Mouse (Mus musculus): ENCODE data around the gene Pnkd.

DNA sequence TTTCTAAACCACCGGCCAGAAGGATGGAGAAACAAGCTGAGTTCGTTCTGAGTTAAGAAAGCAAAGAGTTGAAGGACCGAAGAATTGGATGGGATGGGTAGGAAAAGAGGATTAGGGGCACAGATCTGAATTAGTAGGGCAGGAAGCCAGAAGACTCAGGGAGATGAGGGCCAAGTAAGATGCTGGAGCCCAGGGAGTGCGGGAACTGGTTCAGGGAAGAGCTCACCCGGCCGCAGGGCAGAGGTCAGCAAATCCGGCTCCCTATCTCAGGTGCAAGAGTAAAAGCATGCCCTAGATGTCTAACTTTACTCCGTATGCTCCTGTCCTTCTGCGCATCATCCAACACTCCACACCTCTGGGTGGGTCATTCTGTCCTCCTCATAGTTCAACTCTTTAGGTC is 48.2 kb downstream of the Pnkd start:
- no peak for TF ChIP-seq CEBPB (IDR thresholded peaks at IDR 0.05; ENCODE audit: low read depth)
- no peak for TF ChIP-seq CTCF (IDR thresholded peaks at IDR 0.05; ENCODE audit: control insufficient read depth, insufficient read depth, insufficient read length)
- TF ChIP-seq MYOD1 (IDR thresholded peaks at IDR 0.05; ENCODE audit: control insufficient read depth, insufficient read length, low read depth), result no peak
- no peak for TF ChIP-seq MYOG (IDR thresholded peaks at IDR 0.05; ENCODE audit: control insufficient read depth, extremely low read depth, insufficient read length)

Measured in C2C12 (cell line).